Mouse (Mus musculus) intestine, postnatal 0 days (tissue): Measurements from ENCODE around the gene Ccdc96. TPM values are rescaled to one million over a fixed set of nuclear protein-coding genes. Genes with fewer than 3 reads are reported as not detected.

Experiments used
- ATAC-seq: fragments of 200-750 bp; cut with Nextera tagmentation; 2 replicates; pipeline ENCODE4 v1.8.0; 2017; ENCODE audit warnings: mild to moderate bottlenecking, moderate TSS enrichment, moderate library complexity
- H3K27ac ChIP-seq: fragments of 300-500 bp; sonication (generic); 2 replicates; pipeline ENCODE4 v1.5.1; 2014; ENCODE audit warnings: mild to moderate bottlenecking, low read depth, low read length, moderate library complexity
- H3K27me3 ChIP-seq: fragments of 300-500 bp; sonication (generic); replicated peaks from 2 replicates; pipeline ENCODE4 v1.6.1; 2014; ENCODE audit warnings: low read length, mixed read lengths; ENCODE audit not compliant: control insufficient read depth, insufficient read depth
- H3K36me3 ChIP-seq: fragments of 300-500 bp; sonication (generic); 2 replicates; pipeline ENCODE4 v1.6.1; 2014; ENCODE audit warnings: mild to moderate bottlenecking, moderate library complexity; ENCODE audit not compliant: control insufficient read depth, insufficient read depth
- H3K4me1 ChIP-seq: fragments of 300-500 bp; sonication (generic); replicated peaks from 2 replicates; pipeline ENCODE4 v1.6.1; 2014; ENCODE audit warnings: antibody characterized with exemption, low read length, mixed read lengths; ENCODE audit not compliant: control insufficient read depth, insufficient read depth
- H3K4me2 ChIP-seq: fragments of 300-500 bp; sonication (generic); replicated peaks from 2 replicates; pipeline ENCODE4 v1.6.1; 2014; ENCODE audit warnings: low read depth, mild to moderate bottlenecking, moderate library complexity
- H3K4me3 ChIP-seq: fragments of 300-500 bp; sonication (generic); 2 replicates; pipeline ENCODE4 v1.5.1; 2014; ENCODE audit warnings: low read depth, low read length
- H3K9ac ChIP-seq: fragments of 300-500 bp; sonication (generic); 2 replicates; pipeline ENCODE4 v1.6.1; 2014; ENCODE audit warnings: mild to moderate bottlenecking, low read depth, low read length
- H3K9me3 ChIP-seq: fragments of 300-500 bp; sonication (generic); 2 replicates; pipeline ENCODE4 v1.6.1; 2016; ENCODE audit warnings: mixed run types; ENCODE audit not compliant: control insufficient read depth
- CTCF ChIP-seq: sonication (generic); IDR thresholded peaks from 2 replicates; pipeline ENCODE4 v1.5.1; 2016; ENCODE audit warnings: low read depth, mild to moderate bottlenecking, control low read depth, antibody characterized with exemption, moderate library complexity
- WGBS: fragments of 180-500 bp; shearing (Covaris S2); extraction: QIAGEN DNeasy Blood & Tissue Kit; methylation state at CpG from one replicate; pipeline ENCODE4 v1.1.7; 2014; 5-methylcytosine and 5-hydroxymethylcytosine counted together
- polyA plus RNA-seq: library from polyadenylated mRNA; unstranded; fragments of >200 nt; fragmentation: Nextera tagmentation; extraction: Ambion mirVana; gene quantifications from 2 replicates; pipeline ENCODE4 v1.2.1, GENCODE M21; 2015

The Ccdc96 gene
- polyA plus RNA-seq, 1 experiment from 2014 or later = 0.22 TPM

DNA sequence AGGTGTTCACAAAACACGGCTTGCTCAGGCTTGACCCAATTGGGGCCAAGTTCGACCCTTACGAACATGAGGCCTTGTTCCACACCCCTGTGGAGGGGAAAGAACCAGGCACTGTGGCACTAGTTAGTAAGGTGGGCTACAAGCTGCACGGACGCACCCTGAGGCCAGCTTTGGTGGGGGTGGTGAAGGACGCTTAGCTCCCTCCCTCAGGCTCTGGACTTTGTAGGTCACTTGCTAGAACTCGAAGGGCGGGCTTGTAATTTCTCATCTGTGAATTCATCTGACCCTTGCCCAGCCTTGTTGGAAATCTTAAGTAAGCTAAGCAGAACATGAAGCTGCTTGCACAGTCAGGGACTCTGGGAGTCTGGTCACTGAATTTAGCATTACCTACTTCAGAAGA is 13.2 kb upstream of the Ccdc96 start:
- H3K4me1 ChIP-seq = peaks cover 1% of the 10 kb centered on the region
- H3K36me3 ChIP-seq = peaks cover 64% of the 10 kb centered on the region
- no peak overlapping the region for H3K9ac ChIP-seq
- H3K4me3 ChIP-seq = no peak overlapping the region
- 88% methylated on average over 8 of the region's 8 CpGs for WGBS
- TF ChIP-seq CTCF = no peak
- no peaks in the 10 kb centered on the region for H3K9me3 ChIP-seq
- ATAC-seq = no peak
- H3K27me3 ChIP-seq = no peaks in the 10 kb centered on the region
- no peak overlapping the region for H3K4me2 ChIP-seq
- no peak overlapping the region for H3K27ac ChIP-seq

DNA sequence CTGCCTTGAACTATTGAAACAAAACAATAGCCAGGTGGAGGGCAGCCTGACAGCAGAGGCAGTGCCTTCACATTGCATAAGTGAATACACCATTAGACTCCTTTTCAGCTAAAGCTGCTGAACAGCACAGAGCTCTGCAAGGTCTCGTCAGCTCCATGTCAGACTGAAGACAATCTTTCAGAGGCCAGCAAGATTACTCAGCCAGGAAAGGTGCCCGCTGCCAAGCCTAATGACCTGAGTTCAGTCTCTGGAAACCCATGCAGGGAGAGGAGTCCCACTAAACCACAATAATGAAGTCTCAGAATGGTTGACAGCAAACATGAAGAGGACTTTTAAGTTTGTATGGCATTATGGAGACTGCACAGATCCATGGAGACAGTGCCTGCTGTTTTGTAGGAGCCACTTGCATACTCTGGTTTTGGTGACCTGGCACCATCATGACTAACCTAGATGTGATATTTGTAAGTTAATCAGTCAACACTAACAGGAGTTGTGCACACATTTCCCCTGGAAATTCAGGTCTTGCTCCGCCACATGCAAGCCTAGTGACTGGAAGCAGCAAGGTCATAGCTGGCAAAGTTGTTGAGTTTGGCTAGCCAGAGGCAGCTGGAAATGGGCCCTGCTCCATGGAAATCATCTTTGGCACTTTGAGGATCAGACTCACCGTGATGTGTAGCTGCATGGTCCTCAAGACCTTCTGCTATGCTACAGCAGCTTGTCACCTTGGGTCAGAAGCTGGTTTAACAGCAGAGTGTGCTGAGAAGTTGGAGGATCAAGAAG is 11.3 kb upstream of the Ccdc96 start:
- no peak overlapping the region for H3K4me3 ChIP-seq
- H3K4me2 ChIP-seq = no peak overlapping the region
- no peaks in the 10 kb centered on the region for H3K27me3 ChIP-seq
- no peaks in the 10 kb centered on the region for H3K4me1 ChIP-seq
- no peak overlapping the region for H3K27ac ChIP-seq
- ATAC-seq = no peak
- H3K36me3 ChIP-seq = peaks cover 61% of the 10 kb centered on the region
- H3K9me3 ChIP-seq = no peaks in the 10 kb centered on the region
- H3K9ac ChIP-seq = no peak overlapping the region
- no peak for TF ChIP-seq CTCF
- 87% methylated on average over 4 of the region's 4 CpGs for WGBS

DNA sequence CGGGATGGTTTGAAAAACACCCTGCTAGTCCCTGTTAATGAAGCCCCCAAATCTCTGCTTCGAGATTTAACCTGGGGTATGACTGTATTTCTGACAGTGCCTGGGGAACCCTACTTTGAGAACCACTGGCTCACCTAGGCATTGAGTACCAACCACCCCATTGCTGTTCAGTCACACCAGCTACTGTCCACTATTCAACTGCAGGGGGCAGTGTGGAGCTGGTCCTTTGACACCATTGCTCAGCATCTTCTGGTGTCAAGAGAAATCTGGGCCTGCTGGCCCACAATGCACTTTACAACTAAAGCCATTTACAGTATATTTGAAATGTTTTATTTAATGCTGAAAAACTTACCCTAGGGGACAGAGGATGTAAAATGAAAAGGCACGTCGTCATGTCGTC is 10.1 kb upstream of the Ccdc96 start:
- Histone ChIP-seq H3K9me3 (no peaks in the 10 kb centered on the region), H3K4me3 (no peak overlapping the region), H3K4me1 (no peaks in the 10 kb centered on the region), H3K27ac (no peak overlapping the region), H3K9ac (no peak overlapping the region), H3K4me2 (no peak overlapping the region), H3K27me3 (no peaks in the 10 kb centered on the region), H3K36me3 (peaks cover 53% of the 10 kb centered on the region)
- TF ChIP-seq CTCF = peak; percentile 86
- no peak for ATAC-seq
- 84% methylated on average over 5 of the region's 5 CpGs for WGBS

DNA sequence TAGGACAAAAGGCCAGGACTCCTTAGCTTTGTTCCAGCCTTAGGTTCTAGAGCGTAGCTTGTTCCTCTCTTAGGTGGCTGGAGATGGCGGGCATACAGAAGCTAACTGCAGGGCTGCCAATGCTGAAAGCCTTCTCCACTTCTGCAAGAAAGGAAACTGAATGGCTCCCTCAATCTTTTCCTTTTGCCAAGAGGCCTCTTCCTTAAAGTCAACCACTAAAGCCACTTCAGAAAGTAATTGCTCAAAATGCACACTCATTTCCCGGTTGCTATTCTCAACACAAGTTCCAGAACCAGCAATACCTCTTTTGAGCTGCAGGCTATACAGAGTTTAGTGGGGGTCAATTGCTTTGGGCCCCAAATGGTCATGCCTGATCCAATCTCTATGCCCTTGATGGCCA is 6.9 kb upstream of the Ccdc96 start:
- Histone ChIP-seq H3K9ac (no peak overlapping the region), H3K9me3 (no peaks in the 10 kb centered on the region), H3K4me2 (no peak overlapping the region), H3K36me3 (peaks cover 22% of the 10 kb centered on the region), H3K4me3 (no peak overlapping the region), H3K27ac (no peak overlapping the region), H3K27me3 (no peaks in the 10 kb centered on the region), H3K4me1 (no peaks in the 10 kb centered on the region)
- TF ChIP-seq CTCF = no peak
- WGBS = 79% methylated on average over 3 of the region's 3 CpGs
- ATAC-seq = no peak

DNA sequence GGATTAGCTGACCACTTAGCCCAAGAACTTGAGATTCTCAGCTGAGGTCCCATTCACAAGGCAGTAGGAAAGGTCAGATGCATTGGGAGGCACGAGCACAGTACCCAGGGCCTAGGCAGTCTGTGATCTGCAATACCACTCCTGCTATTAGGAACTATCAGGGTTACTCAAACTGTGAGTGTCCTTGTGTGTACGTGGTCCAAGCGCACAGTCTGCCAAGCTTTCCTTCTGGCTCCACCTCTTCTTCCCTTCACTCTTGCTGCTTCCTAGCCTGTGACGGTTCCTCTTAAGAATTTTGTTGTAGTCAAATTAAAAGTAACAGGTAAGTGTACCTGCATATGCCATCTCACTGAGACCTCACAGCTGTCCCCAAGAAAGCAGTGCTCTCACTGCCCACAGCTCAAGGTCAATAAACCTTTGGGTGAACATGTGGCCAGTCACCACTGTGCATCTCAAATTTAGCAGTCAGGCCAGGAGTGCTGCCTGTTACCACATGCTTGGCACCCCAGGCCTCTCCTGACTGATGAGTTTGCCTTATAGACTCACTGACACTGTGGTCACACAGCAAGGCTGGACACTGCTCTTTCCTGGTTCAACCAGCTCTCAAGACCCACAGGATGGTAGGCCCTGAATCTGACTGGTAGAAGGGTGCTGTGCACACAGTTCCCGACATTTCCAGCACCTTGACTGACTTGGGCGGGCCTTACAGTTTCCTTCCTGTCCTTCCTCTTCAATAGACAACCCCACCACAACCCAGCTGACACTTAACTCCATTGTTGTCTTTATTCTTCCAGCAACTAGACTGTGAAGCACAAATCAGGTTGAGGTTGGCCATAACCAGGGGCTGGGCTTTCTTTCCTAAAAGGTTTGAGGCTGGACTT is 5.6 kb upstream of the Ccdc96 start:
- Histone ChIP-seq H3K27me3 (no peaks in the 10 kb centered on the region), H3K27ac (no peak overlapping the region), H3K9ac (no peak overlapping the region), H3K9me3 (no peaks in the 10 kb centered on the region), H3K36me3 (peaks cover 12% of the 10 kb centered on the region; the same call in 1 of the 2 replicates), H3K4me3 (no peak overlapping the region), H3K4me2 (no peak overlapping the region), H3K4me1 (peaks cover 5% of the 10 kb centered on the region; the same call in 1 of the 2 replicates)
- TF ChIP-seq CTCF = no peak
- 80% methylated on average over 6 of the region's 6 CpGs for WGBS
- ATAC-seq = no peak

DNA sequence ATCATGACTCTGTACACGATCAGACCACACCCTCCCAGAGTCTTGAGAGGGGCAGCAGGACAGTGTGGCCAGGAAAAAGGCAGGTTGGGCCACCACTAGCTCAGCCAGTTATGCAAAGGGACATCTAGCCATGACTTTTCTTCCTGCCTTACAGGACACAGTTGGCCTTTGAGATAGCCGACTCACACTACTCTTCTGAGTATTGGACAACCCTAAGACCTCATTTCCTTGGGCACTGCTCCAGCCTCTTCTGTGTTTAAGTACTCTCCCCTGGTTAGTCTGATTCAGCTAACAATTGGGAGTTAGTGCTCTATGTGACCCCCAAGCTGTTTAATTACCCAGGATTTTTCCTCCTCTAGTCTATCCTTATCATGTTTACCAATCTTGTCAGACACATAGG is 4.7 kb upstream of the Ccdc96 start:
- Histone ChIP-seq H3K4me2 (no peak overlapping the region), H3K36me3 (peaks cover 12% of the 10 kb centered on the region; the same call in 1 of the 2 replicates), H3K27ac (no peak overlapping the region), H3K9me3 (no peaks in the 10 kb centered on the region), H3K9ac (no peak overlapping the region), H3K4me3 (no peak overlapping the region), H3K27me3 (no peaks in the 10 kb centered on the region), H3K4me1 (peaks cover 7% of the 10 kb centered on the region; the same call in 1 of the 2 replicates)
- TF ChIP-seq CTCF = no peak
- WGBS = 63% methylated on average over 2 of the region's 2 CpGs
- no peak for ATAC-seq
